In genomic region chr17:87799948-87800340, GRCm38 (mm10) we compare ENCODE assay signal across 27 mouse cellular contexts. TPM values are rescaled to one million over a fixed set of nuclear protein-coding genes. Genes with fewer than 3 reads are reported as not detected.
DNase-seq lines count a peak whose midpoint lies in the region; ATAC-seq lines count a peak whose summit lies in the region.
"Had no signal": no experiment of that assay in that cellular context is flagged by ENCODE, and none has a peak within 500 bp of the region (broad histone marks: within the 10 kb centered on the region; RNA-seq: fewer than 3 reads in every experiment).

No protein-coding gene starts in this region.

- no peaks in the 10 kb centered on the region for H3K36me3 ChIP-seq in heart, embryonic 12.5 days
- no peaks in the 10 kb centered on the region for H3K36me3 ChIP-seq in forebrain, embryonic 12.5 days (replicated peaks)
- H3K36me3 ChIP-seq: hindbrain, embryonic 13.5 days; limb, embryonic 12.5 days had no signal

- no peak for ATAC-seq in heart, embryonic 12.5 days (ENCODE audit: insufficient number of reproducible peaks, low FRiP score)
- ATAC-seq in granulocyte monocyte progenitor cell, adult 5-6 weeks (replicated peaks; ENCODE audit: poor library complexity, severe bottlenecking): peak; percentile 23
- no peak for ATAC-seq in forebrain, embryonic 12.5 days (ENCODE audit: low FRiP score)
- ATAC-seq: activated CD4-positive, CD25-positive, alpha-beta regulatory T cell, adult 4 months; forebrain, embryonic 14.5 days; inflammation-experienced regulatory T-cells, adult 6 months; liver, postnatal 0 days; lung, postnatal 0 days had no signal

- H3K4me3 ChIP-seq in heart, embryonic 12.5 days: no peak overlapping the region
- H3K4me3 ChIP-seq in forebrain, embryonic 12.5 days (replicated peaks): no peak overlapping the region
- H3K4me3 ChIP-seq: hindbrain, embryonic 13.5 days; layer of hippocampus, adult 2 months; limb, embryonic 12.5 days had no signal

- peaks cover 69% of the 10 kb centered on the region for H3K27me3 ChIP-seq in heart, embryonic 12.5 days (replicated peaks)
- H3K27me3 ChIP-seq in forebrain, embryonic 12.5 days: peaks cover 62% of the 10 kb centered on the region

- no peak overlapping the region for H3K27ac ChIP-seq in heart, embryonic 12.5 days (ENCODE audit: poor library complexity, severe bottlenecking)
- H3K27ac ChIP-seq in forebrain, embryonic 12.5 days: no peak overlapping the region
- H3K27ac ChIP-seq: hindbrain, embryonic 13.5 days; layer of hippocampus, adult 2 months; limb, embryonic 12.5 days had no signal

- no peaks in the 10 kb centered on the region for H3K9me3 ChIP-seq in heart, embryonic 12.5 days (replicated peaks)
- H3K9me3 ChIP-seq in forebrain, embryonic 12.5 days: no peaks in the 10 kb centered on the region
- H3K9me3 ChIP-seq: hindbrain, embryonic 13.5 days; limb, embryonic 12.5 days had no signal

- no peak overlapping the region for H3K4me2 ChIP-seq in heart, embryonic 12.5 days
- H3K4me2 ChIP-seq in forebrain, embryonic 12.5 days: no peak overlapping the region
- H3K4me2 ChIP-seq: hindbrain, embryonic 13.5 days; limb, embryonic 12.5 days; liver, embryonic 11.5 days had no signal

- DNase-seq in heart, adult 11 months: peak; percentile 39
- DNase-seq in 416B (ENCODE audit: low read depth): peak; percentile 45
- peak; percentile 74 for DNase-seq in cerebellum, adult 9-11 months
- DNase-seq in Muller cell, postnatal 12 days (ENCODE audit: inconsistent ontology term): no peak
- DNase-seq: adrenal gland, postnatal 10 days; heart, postnatal 36 days; kidney, adult 8-10 months; kidney, postnatal 10 days; liver, postnatal 0 days; midbrain, embryonic 14.5 days; thymus, postnatal 14 days had no signal

- H3K4me1 ChIP-seq in heart, embryonic 12.5 days (replicated peaks): peaks cover 21% of the 10 kb centered on the region
- H3K4me1 ChIP-seq in forebrain, embryonic 12.5 days: peaks cover 25% of the 10 kb centered on the region

- H3K9ac ChIP-seq in heart, embryonic 12.5 days: no peak overlapping the region
- H3K9ac ChIP-seq in forebrain, embryonic 12.5 days: no peak overlapping the region
- H3K9ac ChIP-seq: hindbrain, embryonic 13.5 days; limb, embryonic 12.5 days; liver, postnatal 0 days had no signal

- 57% methylated on average over 3 of the region's 3 CpGs for WGBS in heart, embryonic 12.5 days
- 82% methylated on average over 3 of the region's 3 CpGs for WGBS in forebrain, embryonic 12.5 days

RNA-seq across cellular contexts. Expression of gene Kcnk12, which starts 2.1 kb away (rescaled TPM):
- polyA plus RNA-seq in heart, embryonic 12.5 days (2016; fragmentation: Nextera tagmentation; extraction: Ambion mirVana): 0.11 and 0.13 TPM in 2 replicates
- 2.8 and 4.4 TPM in 2 replicates for total RNA-seq in granulocyte monocyte progenitor cell, adult 5-6 weeks (2014; fragmentation: Nextera tagmentation)
- total RNA-seq in granulocyte monocyte progenitor cell, adult 5-6 weeks (2017): 7.3 and 13.4 TPM in 2 replicates
- 0.09 and 0.26 TPM in 2 replicates for polyA plus RNA-seq in forebrain, embryonic 12.5 days (2016; fragmentation: Nextera tagmentation; extraction: Ambion mirVana)
- total RNA-seq: gastrocnemius, adult 8-10 months; heart, postnatal 36 days; MEL had no signal
- polyA plus RNA-seq: activated CD4-positive, CD25-positive, alpha-beta regulatory T cell, adult 4 months; embryonic facial prominence, embryonic 14.5 days; heart, embryonic 14.5 days; inflammation-experienced regulatory T-cells, adult 6 months; stomach, embryonic 16.5 days had no signal
